Mouse (Mus musculus) midbrain, embryonic 16.5 days (tissue): Measurements from ENCODE around the gene Auts2. TPM values are rescaled to one million over a fixed set of nuclear protein-coding genes. Genes with fewer than 3 reads are reported as not detected.

Experiments
- ATAC-seq: fragments of 200-750 bp; cut with Nextera tagmentation; 2 replicates; pipeline ENCODE4 v1.8.0; 2017; ENCODE audit warnings: moderate TSS enrichment
- H3K27ac ChIP-seq: fragments of 300-500 bp; sonication (generic); 2 replicates; pipeline ENCODE4 v1.5.1; 2014; ENCODE audit warnings: mild to moderate bottlenecking, low read length, mixed read lengths
- H3K27me3 ChIP-seq: fragments of 300-500 bp; sonication (generic); 2 replicates; pipeline ENCODE4 v1.6.1; 2014; ENCODE audit warnings: low read depth, low read length, mixed read lengths; ENCODE audit not compliant: control insufficient read depth, insufficient read depth
- H3K36me3 ChIP-seq: fragments of 300-500 bp; sonication (generic); 2 replicates; pipeline ENCODE4 v1.6.1; 2014; ENCODE audit warnings: mild to moderate bottlenecking, low read length, moderate library complexity, mixed read lengths; ENCODE audit not compliant: control insufficient read depth, insufficient read depth
- H3K4me1 ChIP-seq: fragments of 300-500 bp; sonication (generic); 2 replicates; pipeline ENCODE4 v1.6.1; 2014; ENCODE audit warnings: mild to moderate bottlenecking, low read length, mixed read lengths; ENCODE audit not compliant: control insufficient read depth, insufficient read depth
- H3K4me2 ChIP-seq: fragments of 300-500 bp; sonication (generic); 2 replicates; pipeline ENCODE4 v1.6.1; 2014; ENCODE audit warnings: mild to moderate bottlenecking, low read length, mixed read lengths
- H3K4me3 ChIP-seq: fragments of 300-500 bp; sonication (generic); 2 replicates; pipeline ENCODE4 v1.5.1; 2014; ENCODE audit warnings: low read depth, mild to moderate bottlenecking, low read length, moderate library complexity, mixed read lengths
- H3K9ac ChIP-seq: fragments of 300-500 bp; sonication (generic); 2 replicates; pipeline ENCODE4 v1.6.1; 2014; ENCODE audit warnings: low read depth, low read length, mixed read lengths
- H3K9me3 ChIP-seq: fragments of 300-500 bp; sonication (generic); replicated peaks from 2 replicates; pipeline ENCODE4 v1.6.1; 2014; ENCODE audit warnings: mild to moderate bottlenecking, low read length, mixed read lengths; ENCODE audit not compliant: control insufficient read depth, poor library complexity, severe bottlenecking
- WGBS: fragments of 180-500 bp; shearing (Covaris S2); extraction: QIAGEN DNeasy Blood & Tissue Kit; methylation state at CpG from one replicate; pipeline ENCODE4 v1.1.7; 2014; 5-methylcytosine and 5-hydroxymethylcytosine counted together
- polyA plus RNA-seq: library from polyadenylated mRNA; unstranded; fragments of >200 nt; fragmentation: Nextera tagmentation; extraction: Ambion mirVana; gene quantifications from 2 replicates; pipeline ENCODE4 v1.2.1, GENCODE M21; 2015

Auts2 gene
- polyA plus RNA-seq, 1 experiment from 2014 or later, result 49.8 TPM

DNA sequence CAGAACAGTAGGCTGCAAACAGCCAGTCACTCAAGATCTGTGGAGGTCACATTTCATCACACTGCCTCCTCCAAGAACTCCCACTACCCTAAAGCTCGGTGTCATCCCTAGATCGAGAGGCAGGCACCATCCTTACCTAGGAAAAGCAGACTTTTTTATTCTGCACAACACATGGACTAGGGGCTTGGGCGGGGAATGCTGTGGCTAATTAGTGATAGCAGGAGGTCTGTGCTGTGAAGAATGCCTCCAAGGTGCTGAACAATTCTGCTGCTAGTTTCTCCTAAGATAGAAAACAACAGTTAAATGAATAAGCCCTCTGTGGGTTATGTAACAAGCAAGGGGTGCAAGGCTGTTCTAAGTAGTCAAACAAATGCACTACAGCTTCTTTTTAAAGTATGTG, 717.7 kb downstream of the Auts2 start:
- no peak overlapping the region for H3K4me2 ChIP-seq
- WGBS, result 16% methylated on average over 3 of the region's 3 CpGs
- no peaks in the 10 kb centered on the region for H3K9me3 ChIP-seq
- no peaks in the 10 kb centered on the region for H3K27me3 ChIP-seq
- H3K27ac ChIP-seq, result no peak overlapping the region
- H3K4me3 ChIP-seq, result no peak overlapping the region
- ATAC-seq, result no peak
- no peak overlapping the region for H3K9ac ChIP-seq
- peaks cover 9% of the 10 kb centered on the region for H3K4me1 ChIP-seq
- H3K36me3 ChIP-seq, result no peaks in the 10 kb centered on the region

DNA sequence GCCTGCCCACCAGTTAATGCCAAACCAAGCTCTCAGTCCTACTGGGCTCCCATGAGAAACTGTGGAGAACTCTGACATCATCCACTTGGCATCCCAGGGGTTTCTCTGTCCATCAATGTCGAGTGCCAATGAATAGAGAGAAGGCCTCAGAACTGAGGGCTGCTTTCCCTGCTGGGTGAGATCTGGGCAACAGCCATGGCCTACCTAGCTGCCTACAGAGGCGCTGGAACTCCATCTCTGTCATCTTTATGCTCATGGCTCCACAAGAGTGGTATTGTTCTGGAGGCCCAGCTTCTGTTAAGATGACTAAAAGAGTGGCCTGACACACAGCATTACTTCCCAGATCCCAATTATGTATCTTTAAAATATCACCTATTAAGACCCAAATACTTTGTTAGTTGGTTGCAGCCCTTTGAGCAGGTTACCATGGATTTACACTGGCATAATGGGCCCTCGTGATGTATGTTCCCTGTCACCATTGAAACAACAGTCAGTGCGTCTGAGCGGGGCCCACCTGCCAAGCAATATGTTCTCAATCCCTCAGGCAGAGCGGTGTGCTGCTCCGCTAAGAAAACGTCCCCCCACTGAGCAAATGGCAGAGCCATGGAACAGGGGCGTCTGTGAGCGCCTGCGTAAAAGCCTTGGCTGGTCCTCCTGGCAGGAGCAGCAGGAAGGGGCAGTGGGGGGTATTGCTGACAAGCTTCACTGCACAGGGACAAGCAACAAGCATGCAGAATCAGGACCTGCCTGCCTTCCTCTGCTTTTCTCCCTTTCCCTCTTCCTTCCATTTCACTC, 718.8 kb downstream of the Auts2 start:
- Histone ChIP-seq H3K27ac (peak overlapping the region; percentile 29), H3K4me3 (no peak overlapping the region), H3K4me2 (no peak overlapping the region), H3K36me3 (no peaks in the 10 kb centered on the region), H3K9me3 (no peaks in the 10 kb centered on the region), H3K9ac (no peak overlapping the region), H3K4me1 (peaks cover 9% of the 10 kb centered on the region), H3K27me3 (no peaks in the 10 kb centered on the region)
- 13% methylated on average over 11 of the region's 11 CpGs for WGBS
- ATAC-seq, result peak; percentile 54; the same call in 1 of the 2 replicates

DNA sequence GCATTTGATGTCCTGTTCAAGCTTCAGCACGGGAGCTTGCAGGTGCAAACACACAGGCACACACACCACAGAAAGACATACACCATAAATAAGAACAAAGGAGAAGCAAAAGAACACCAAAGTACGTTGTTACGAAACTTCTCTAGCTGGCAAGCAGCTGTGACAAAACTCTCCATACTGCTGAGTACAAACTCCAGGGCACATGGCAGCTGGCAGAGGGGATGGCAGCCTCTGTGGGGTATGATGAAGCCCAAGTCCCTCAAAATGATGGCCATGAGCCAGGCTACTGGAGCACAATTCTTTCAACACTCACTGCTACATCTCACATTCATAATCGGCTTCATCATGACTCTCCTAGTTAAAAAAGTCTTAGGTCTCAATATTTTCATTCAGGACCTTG, 721.7 kb downstream of the Auts2 start:
- Histone ChIP-seq H3K4me3 (no peak overlapping the region), H3K27ac (no peak overlapping the region), H3K4me2 (no peak overlapping the region), H3K36me3 (no peaks in the 10 kb centered on the region), H3K9ac (no peak overlapping the region), H3K4me1 (peaks cover 9% of the 10 kb centered on the region), H3K27me3 (no peaks in the 10 kb centered on the region), H3K9me3 (no peaks in the 10 kb centered on the region)
- ATAC-seq, result no peak
- 83% methylated on average over 4 of the region's 4 CpGs for WGBS

DNA sequence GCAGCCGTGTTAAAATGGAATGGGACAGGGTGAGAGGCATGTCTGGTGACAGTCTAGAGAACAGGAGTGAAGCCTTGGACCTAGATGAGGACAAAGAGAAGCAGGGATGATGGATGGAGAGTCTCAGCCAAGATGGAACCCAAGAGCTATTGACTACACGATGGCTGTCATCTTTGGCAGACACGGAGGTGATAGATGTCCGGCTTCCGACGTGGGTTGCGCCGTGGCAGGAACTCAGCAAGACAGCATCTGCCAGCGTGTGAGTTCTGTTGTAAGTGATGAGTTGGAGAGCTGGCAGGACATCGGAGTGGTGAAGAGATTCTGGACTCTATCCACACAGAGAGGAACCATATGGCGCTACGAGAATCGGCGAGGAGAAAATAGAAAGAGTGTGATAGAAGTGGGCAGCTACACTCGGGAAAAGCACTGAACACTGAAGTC, 723.9 kb downstream of the Auts2 start:
- Histone ChIP-seq H3K9ac (no peak overlapping the region), H3K9me3 (no peaks in the 10 kb centered on the region), H3K4me1 (no peaks in the 10 kb centered on the region; the same call in 1 of the 2 replicates), H3K4me2 (no peak overlapping the region), H3K27me3 (no peaks in the 10 kb centered on the region), H3K27ac (no peak overlapping the region), H3K4me3 (no peak overlapping the region), H3K36me3 (no peaks in the 10 kb centered on the region)
- ATAC-seq, result no peak
- WGBS, result 95% methylated on average over 15 of the region's 15 CpGs

DNA sequence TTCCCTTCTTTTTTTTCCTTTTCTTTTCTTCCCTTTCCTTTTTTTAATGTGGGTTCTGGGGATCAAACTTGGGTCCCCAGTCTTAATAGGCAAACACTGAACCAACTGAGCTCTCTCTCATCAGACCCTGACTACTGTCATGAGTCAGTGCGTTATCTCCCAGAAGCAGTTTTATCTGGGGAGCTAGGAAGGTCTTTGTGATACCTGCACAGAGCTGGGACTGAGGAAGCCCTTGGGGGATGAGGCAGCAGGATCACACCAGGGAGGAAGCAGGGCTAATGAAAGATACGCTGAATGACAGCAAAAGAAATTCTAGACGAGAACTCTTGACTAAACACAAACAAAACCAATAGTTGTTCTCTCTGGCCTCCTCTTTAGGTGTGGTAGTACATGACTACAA, 727.6 kb downstream of the Auts2 start:
- Histone ChIP-seq H3K4me3 (no peak overlapping the region), H3K27ac (no peak overlapping the region), H3K9ac (no peak overlapping the region), H3K27me3 (no peaks in the 10 kb centered on the region), H3K9me3 (no peaks in the 10 kb centered on the region), H3K4me1 (peaks cover 7% of the 10 kb centered on the region; the same call in 1 of the 2 replicates), H3K4me2 (no peak overlapping the region), H3K36me3 (no peaks in the 10 kb centered on the region)
- no peak for ATAC-seq
- 82% methylated on average over 3 of the region's 3 CpGs for WGBS

DNA sequence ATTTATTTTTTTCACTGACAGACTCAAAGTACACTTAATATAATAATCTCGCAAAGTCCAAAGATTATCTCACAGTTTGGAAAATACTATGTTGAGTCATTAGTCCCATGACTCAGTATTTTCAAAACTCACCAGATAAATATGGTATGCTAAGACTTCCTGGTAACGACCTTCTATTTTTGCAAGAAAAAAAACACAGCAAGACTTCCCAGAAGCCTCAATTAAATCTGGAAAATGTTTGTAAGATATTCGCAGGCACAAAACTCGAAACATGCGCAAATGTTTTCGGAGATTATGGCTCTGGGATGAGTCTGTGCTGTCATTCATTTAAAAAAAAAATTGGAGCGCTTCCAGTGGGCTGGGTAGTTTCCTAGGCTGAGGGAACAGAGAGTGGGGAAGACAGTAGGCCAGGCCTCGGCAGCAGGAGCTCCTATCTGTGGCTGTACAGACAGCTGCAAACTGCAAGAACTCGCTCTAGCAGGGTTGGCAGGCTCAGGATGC, 728.6 kb downstream of the Auts2 start:
- H3K4me3 ChIP-seq, result no peak overlapping the region
- H3K9me3 ChIP-seq, result no peaks in the 10 kb centered on the region
- no peak overlapping the region for H3K4me2 ChIP-seq
- no peak for ATAC-seq
- H3K27me3 ChIP-seq, result no peaks in the 10 kb centered on the region
- WGBS, result 71% methylated on average over 9 of the region's 9 CpGs
- H3K9ac ChIP-seq, result no peak overlapping the region
- no peak overlapping the region for H3K27ac ChIP-seq
- no peaks in the 10 kb centered on the region for H3K36me3 ChIP-seq
- peaks cover 7% of the 10 kb centered on the region; the same call in 1 of the 2 replicates for H3K4me1 ChIP-seq

DNA sequence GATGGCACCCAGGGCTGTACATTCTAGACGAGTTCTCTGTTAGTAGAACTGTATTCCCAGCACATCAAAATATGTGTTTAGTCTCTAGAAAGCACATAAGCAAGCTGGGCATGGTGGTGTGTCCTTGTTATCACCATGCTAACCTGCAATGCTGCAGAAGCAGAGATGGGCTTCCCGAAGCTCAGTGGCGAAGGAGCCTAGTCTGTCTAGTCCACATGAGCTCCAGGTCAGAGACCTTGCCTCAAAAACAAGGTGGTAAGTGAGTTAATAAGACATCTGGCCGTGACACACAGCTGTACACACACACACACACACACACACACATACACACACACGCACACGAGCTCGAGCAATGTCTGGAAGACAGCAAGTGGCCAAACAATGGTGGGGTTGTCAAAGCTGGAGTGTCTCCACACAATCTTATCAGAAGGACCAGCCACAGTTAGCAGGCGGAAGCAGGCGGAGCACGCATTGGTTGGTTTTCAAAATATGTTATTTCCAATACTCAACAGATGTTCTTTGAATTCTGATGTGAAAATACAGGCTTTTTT, 729.1 kb downstream of the Auts2 start:
- peaks cover 7% of the 10 kb centered on the region; the same call in 1 of the 2 replicates for H3K4me1 ChIP-seq
- H3K9ac ChIP-seq, result no peak overlapping the region
- H3K9me3 ChIP-seq, result no peaks in the 10 kb centered on the region
- H3K4me3 ChIP-seq, result no peak overlapping the region
- no peaks in the 10 kb centered on the region for H3K27me3 ChIP-seq
- no peak overlapping the region for H3K4me2 ChIP-seq
- no peak for ATAC-seq
- no peak overlapping the region for H3K27ac ChIP-seq
- 86% methylated on average over 10 of the region's 10 CpGs for WGBS
- H3K36me3 ChIP-seq, result no peaks in the 10 kb centered on the region

DNA sequence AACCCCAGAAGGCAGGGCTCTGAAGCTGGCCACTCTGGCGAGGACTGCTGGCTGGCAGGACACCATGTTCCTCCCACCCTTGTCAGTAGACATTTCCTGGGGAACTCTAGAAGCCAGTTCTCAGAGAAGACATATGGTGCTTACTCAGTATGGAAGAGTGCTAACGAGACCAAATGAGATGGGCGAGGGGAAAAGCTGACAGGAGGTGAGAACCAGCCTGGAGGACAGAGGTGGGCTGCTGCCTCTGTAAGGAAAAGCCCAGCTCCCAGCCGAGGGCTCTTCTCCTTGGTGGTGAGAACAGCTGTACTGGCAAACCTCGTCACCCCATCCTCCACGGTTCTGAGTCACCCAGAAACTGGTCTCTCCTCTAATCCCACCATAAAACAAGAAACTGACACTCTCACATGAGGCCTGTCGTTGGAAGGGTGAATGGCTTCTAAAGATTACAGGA, 729.8 kb downstream of the Auts2 start:
- peaks cover 7% of the 10 kb centered on the region; the same call in 1 of the 2 replicates for H3K4me1 ChIP-seq
- H3K27ac ChIP-seq, result no peak overlapping the region
- WGBS, result 82% methylated on average over 7 of the region's 7 CpGs
- H3K27me3 ChIP-seq, result no peaks in the 10 kb centered on the region
- H3K4me3 ChIP-seq, result no peak overlapping the region
- H3K9me3 ChIP-seq, result no peaks in the 10 kb centered on the region
- no peak overlapping the region for H3K4me2 ChIP-seq
- H3K9ac ChIP-seq, result no peak overlapping the region
- H3K36me3 ChIP-seq, result no peaks in the 10 kb centered on the region
- 0 out of 2 replicates have a peak, but pooled peaks have one; percentile 8 for ATAC-seq

DNA sequence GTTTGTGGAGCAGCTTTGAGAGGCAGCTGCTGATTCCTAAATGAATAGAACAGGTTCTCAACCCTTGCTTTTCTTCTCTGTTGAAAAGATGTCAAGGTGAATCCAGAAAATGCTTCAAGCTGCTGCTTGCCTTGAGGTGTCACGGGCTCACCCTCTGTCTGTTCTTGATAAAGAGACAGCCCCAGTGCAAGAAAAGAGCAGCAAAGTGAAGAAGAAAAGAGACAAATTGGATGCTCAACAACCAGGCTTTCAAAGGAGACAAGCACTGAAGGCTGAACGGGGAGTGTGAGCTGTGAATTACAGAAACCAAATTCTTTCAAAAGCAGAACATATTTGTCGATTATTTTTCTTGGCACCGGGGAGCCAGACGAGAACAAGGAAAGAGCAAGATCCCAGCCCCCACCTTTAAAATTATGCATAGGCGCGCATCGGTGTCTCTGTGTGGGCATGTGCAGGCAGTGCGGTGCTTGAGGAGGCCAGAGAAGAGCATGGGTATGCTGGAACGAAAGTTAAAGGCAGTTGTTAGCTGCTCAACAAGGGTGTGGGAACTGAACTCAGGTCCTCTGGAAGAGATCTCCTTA, 730.6 kb downstream of the Auts2 start:
- 0 out of 2 replicates have a peak overlapping the region, but pooled peaks have one; percentile 24 for H3K27ac ChIP-seq
- whole genome bisulfite sequencing, result 66% methylated on average over 10 of the region's 10 CpGs
- H3K4me3 ChIP-seq, result no peak overlapping the region
- peaks cover 7% of the 10 kb centered on the region; the same call in 1 of the 2 replicates for H3K4me1 ChIP-seq
- no peaks in the 10 kb centered on the region for H3K9me3 ChIP-seq
- no peak for ATAC-seq
- H3K4me2 ChIP-seq, result no peak overlapping the region
- H3K36me3 ChIP-seq, result no peaks in the 10 kb centered on the region
- no peaks in the 10 kb centered on the region for H3K27me3 ChIP-seq
- H3K9ac ChIP-seq, result no peak overlapping the region
